Mouse (Mus musculus) brain, embryonic 14.5 days (tissue): ENCODE measurements around the gene Zpbp2.

Experiments used
- CTCF ChIP-seq: fragments of 200-500 bp; IDR thresholded peaks from 2 replicates; pipeline ENCODE4 v1.5.1; 2012; ENCODE audit warnings: inconsistent platforms, mild to moderate bottlenecking, moderate library complexity, borderline replicate concordance; ENCODE audit not compliant: insufficient read depth, insufficient read length; ENCODE audit errors: extremely low read depth
- POLR2A ChIP-seq: fragments of 200-500 bp; IDR thresholded peaks from 2 replicates; pipeline ENCODE4 v1.6.1; 2012; ENCODE audit warnings: mild to moderate bottlenecking, inconsistent platforms, borderline replicate concordance; ENCODE audit not compliant: poor library complexity, insufficient read depth, insufficient read length, severe bottlenecking; ENCODE audit errors: extremely low read depth

DNA sequence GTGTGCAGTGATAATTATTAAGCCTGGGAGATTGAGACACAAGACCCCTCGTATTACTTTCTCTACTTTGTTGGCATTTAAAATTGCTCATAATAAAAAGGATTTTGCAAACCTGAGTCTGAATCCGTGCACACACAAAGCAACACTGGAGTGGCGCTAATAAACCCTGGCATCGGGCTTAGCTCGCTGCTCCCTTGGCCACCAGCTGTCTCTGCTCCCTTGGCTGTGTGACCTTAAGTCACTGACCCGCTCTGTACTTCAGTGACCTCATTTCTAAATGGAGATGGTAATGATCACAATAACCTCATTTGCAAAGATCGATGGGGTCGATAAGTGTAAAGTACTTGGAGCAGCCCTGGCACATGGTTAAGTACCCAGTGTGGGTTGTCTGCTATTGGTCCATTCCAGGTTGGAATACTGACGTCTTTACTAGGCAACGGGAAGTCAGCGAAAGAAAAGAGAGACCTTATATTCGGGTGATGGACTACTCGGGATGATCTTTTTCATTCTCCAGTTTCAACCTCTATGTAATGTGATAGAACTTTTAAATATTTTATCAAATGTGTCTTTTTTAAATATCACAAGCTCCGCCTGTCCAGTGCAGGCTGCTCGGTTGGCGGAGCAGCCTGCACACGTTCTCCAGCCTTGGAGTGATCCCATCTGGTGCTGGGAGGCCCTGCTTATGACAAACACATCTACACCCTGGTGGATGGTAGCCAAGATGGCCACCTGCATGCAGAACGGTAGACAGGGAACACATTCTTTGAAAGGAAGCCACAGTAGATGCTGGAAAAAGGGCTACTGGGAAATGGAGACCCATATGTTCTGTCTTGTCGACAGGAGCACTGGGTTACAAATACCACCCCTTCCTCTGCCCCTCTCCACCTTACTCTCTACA, 39.9 kb downstream of the Zpbp2 start:
- no peak for TF ChIP-seq CTCF
- no peak for TF ChIP-seq POLR2A
